Mouse (Mus musculus) heart, postnatal 0 days (tissue): ENCODE data around the gene Grik1. TPM values are rescaled to one million over a fixed set of nuclear protein-coding genes. Genes with fewer than 3 reads are reported as not detected.

Source experiments
- ATAC-seq: fragments of 200-750 bp; cut with Nextera tagmentation; 2 replicates; pipeline ENCODE4 v1.8.0; 2017; ENCODE audit warnings: low read depth, moderate number of reproducible peaks, moderate library complexity; ENCODE audit not compliant: insufficient read depth
- DNase-seq: peaks from one replicate; pipeline ENCODE4 v3.0.0-alpha.2; 2016; ENCODE audit warnings: low spot score
- H3K27ac ChIP-seq: fragments of 300-500 bp; sonication (generic); 2 replicates; pipeline ENCODE4 v1.5.1; 2014; ENCODE audit warnings: low read depth, mild to moderate bottlenecking
- H3K27me3 ChIP-seq: fragments of 300-500 bp; sonication (generic); 2 replicates; pipeline ENCODE4 v1.6.1; 2014; ENCODE audit warnings: low read length, mixed read lengths; ENCODE audit not compliant: control insufficient read depth, insufficient read depth
- H3K36me3 ChIP-seq: fragments of 300-500 bp; sonication (generic); replicated peaks from 2 replicates; pipeline ENCODE4 v1.6.1; 2014; ENCODE audit warnings: low read length, mixed read lengths; ENCODE audit not compliant: control insufficient read depth, insufficient read depth
- H3K4me1 ChIP-seq: fragments of 300-500 bp; sonication (generic); 2 replicates; pipeline ENCODE4 v1.6.1; 2014; ENCODE audit warnings: antibody characterized with exemption; ENCODE audit not compliant: control insufficient read depth, insufficient read depth
- H3K4me2 ChIP-seq: fragments of 300-500 bp; sonication (generic); 2 replicates; pipeline ENCODE4 v1.6.1; 2014; ENCODE audit warnings: low read depth, mild to moderate bottlenecking, low read length, moderate library complexity
- H3K4me3 ChIP-seq: fragments of 300-500 bp; sonication (generic); 2 replicates; pipeline ENCODE4 v1.5.1; 2014; ENCODE audit warnings: low read depth, low read length
- H3K9ac ChIP-seq: fragments of 300-500 bp; sonication (generic); replicated peaks from 2 replicates; pipeline ENCODE4 v1.6.1; 2014; ENCODE audit warnings: low read depth, low read length, mixed read lengths
- H3K9me3 ChIP-seq: fragments of 300-500 bp; sonication (generic); replicated peaks from 2 replicates; pipeline ENCODE4 v1.6.1; 2016; ENCODE audit warnings: low read length; ENCODE audit not compliant: control insufficient read depth
- CTCF ChIP-seq: IDR thresholded peaks from 2 replicates; pipeline ENCODE4 v1.5.1; 2016; ENCODE audit warnings: antibody characterized with exemption, control low read depth, low read depth
- EP300 ChIP-seq: IDR thresholded peaks from 2 replicates; pipeline ENCODE4 v1.6.1; 2016; ENCODE audit warnings: antibody characterized with exemption, low read depth
- WGBS: fragments of 180-500 bp; shearing (Covaris S2); extraction: QIAGEN DNeasy Blood & Tissue Kit; methylation state at CpG from one replicate; pipeline ENCODE4 v1.1.7; 2014; 5-methylcytosine and 5-hydroxymethylcytosine counted together
- polyA plus RNA-seq: library from polyadenylated mRNA; unstranded; fragments of >200 nt; fragmentation: Nextera tagmentation; extraction: Ambion mirVana; gene quantifications from 2 replicates; pipeline ENCODE4 v1.2.1, GENCODE M21; 2015
- total RNA-seq: library from RNA; depleted of rRNA; stranded (reverse); fragments of >200 nt; gene quantifications from 2 replicates; pipeline ENCODE4 v1.2.3, GENCODE M21; 2014; ENCODE audit warnings: low replicate concordance

The Grik1 gene
- total and polyA plus RNA-seq, 2 experiments from 2014 or later = 0.12 to 0.27 TPM

DNA sequence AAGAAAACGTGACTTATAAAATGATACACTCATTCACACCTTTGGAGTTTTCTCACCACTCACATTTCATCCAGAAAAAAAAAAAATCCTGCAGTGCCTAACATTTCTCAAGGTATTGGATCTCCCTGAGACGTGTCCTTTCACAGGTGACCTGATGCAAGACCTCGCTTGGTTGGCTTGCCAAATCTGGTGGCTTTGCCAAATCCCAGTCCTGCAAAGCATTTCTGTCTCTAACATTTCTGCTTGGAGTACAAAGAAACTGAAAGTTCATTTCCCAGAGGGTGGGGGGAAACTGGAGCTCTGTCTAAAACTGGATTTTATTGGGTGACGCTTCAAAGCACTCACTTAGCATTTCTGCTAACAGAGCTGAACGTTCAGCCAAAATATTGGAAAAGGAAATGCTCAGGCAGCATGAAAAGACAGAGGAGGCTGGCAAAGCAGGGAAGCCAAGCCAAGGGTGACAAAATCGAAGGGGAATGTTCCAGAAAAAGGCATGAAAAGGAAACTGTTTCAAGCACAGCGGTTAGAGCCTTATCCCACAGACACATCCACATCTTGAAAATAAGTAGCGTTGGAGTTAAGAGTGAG is 177.4 kb downstream of the Grik1 start:
- H3K4me1 ChIP-seq = no peaks in the 10 kb centered on the region
- H3K36me3 ChIP-seq = no peaks in the 10 kb centered on the region
- no peaks in the 10 kb centered on the region for H3K27me3 ChIP-seq
- no peaks in the 10 kb centered on the region for H3K9me3 ChIP-seq
- DNase-seq = no peak
- 59% methylated on average over 8 of the region's 8 CpGs for WGBS
- ATAC-seq = no peak
- TF ChIP-seq EP300 (no peak), CTCF (no peak)
- H3K9ac ChIP-seq = no peak overlapping the region
- no peak overlapping the region for H3K4me2 ChIP-seq
- no peak overlapping the region for H3K4me3 ChIP-seq
- no peak overlapping the region for H3K27ac ChIP-seq

DNA sequence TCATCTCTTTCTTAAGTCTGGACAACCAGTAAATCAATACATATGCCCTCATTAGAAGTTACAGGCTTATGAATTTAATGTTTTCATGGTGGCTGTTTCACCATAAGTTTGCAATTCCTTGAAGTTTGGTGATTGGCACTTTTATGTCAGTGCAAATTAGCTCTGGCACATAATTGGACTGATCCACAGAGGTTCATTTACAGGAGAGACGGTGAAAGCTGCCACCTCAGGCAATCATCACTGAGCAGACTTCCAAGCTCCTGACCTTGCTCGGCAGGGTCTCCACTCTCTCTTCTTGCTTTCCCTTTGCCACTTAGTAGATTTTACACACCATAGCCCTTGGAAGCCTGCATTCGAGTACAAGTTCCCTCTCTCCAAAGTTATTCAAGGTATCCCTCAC is 178.6 kb downstream of the Grik1 start:
- H3K4me1 ChIP-seq = no peaks in the 10 kb centered on the region
- DNase-seq = no peak
- TF ChIP-seq CTCF (no peak), EP300 (no peak)

DNA sequence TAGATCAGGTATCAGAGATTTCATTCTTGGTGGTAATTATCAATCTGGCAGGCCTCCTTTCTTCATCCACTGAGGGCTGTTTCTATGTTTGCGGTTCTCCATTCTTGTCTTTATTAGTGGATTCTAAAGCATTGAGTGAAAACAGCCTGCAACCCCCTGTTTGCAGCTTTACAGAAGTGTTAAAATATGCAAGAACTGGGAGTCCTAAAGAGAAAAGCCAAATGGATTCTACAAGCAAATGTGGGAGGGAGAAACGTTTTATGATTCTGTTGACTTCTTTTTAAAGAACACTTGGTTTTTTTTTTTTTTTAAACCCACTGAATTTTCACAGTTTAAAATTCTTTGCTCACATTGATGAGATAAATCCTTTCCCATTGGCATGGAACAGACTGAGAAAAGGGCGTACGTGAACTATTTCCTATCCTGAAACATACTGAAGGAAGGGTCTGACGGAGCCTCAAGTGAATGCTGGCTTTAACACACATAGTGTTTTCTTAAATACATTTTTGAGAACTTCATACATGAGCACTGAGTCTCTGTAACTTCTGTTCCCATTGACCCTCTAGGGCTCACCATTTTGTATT is 195.8 kb downstream of the Grik1 start:
- 55% methylated on average over 5 of the region's 5 CpGs for WGBS

More for the DNA sequence above, 178.6 kb downstream of the Grik1 start:
- no peak overlapping the region for H3K4me3 ChIP-seq
- no peaks in the 10 kb centered on the region for H3K36me3 ChIP-seq
- whole genome bisulfite sequencing = 61% methylated on average over 3 of the region's 3 CpGs
- no peak for ATAC-seq
- H3K4me2 ChIP-seq = no peak overlapping the region
- H3K9ac ChIP-seq = no peak overlapping the region
- no peaks in the 10 kb centered on the region for H3K27me3 ChIP-seq
- no peak overlapping the region for H3K27ac ChIP-seq
- no peaks in the 10 kb centered on the region for H3K9me3 ChIP-seq

DNA sequence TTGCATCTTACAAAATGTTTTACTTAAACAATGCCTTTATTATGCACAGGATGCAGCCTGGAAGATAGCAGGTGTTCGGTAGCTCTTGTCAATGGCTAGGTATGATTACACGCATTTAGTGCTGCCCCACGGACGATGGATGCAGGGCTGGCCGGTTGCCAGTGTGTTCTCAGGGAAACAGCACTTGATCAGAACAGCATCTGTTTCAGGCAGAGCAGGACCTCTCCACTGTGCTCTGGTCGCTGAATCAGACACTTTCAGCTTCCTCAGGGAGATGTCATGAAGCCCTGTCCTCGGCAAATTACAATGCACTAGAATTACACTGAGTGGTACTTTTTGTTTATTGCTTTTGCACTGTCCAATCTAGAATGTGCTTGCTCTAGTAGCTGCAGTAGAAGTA is 202.8 kb downstream of the Grik1 start:
- TF ChIP-seq EP300 (no peak), CTCF (no peak)
- no peak overlapping the region for H3K4me2 ChIP-seq
- DNase-seq = no peak
- no peaks in the 10 kb centered on the region for H3K36me3 ChIP-seq
- no peaks in the 10 kb centered on the region for H3K4me1 ChIP-seq
- no peaks in the 10 kb centered on the region for H3K27me3 ChIP-seq
- no peak overlapping the region for H3K4me3 ChIP-seq
- ATAC-seq = no peak
- no peaks in the 10 kb centered on the region for H3K9me3 ChIP-seq
- no peak overlapping the region for H3K27ac ChIP-seq
- WGBS = 66% methylated on average over 7 of the region's 7 CpGs
- H3K9ac ChIP-seq = no peak overlapping the region

More for the DNA sequence above, 195.8 kb downstream of the Grik1 start:
- DNase-seq (no peak), ATAC-seq (no peak)
- TF ChIP-seq EP300 (no peak), CTCF (no peak)
- Histone ChIP-seq H3K9me3 (no peaks in the 10 kb centered on the region), H3K36me3 (no peaks in the 10 kb centered on the region), H3K9ac (no peak overlapping the region), H3K27me3 (no peaks in the 10 kb centered on the region), H3K4me1 (no peaks in the 10 kb centered on the region), H3K4me3 (no peak overlapping the region), H3K27ac (no peak overlapping the region), H3K4me2 (no peak overlapping the region)

DNA sequence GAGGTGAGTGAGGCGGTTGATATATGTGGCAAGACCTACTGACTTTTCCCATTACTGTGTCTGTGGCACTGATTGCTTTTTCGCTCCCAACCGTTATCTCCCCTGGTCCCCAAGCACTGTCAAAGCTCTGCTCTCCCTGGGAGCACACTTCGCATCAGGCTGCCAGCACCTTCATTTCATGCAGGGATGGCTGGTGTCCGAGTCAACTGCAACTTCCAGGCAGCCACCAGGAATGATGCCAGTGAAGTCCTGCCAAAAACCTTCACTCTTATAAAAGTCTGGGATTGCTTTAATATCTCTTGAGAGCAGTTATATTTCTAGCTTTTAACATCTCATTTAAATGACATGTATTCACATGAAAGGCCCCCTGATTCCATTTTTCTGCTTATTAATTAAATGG is 215.3 kb downstream of the Grik1 start:
- no peak overlapping the region for H3K27ac ChIP-seq
- no peak for TF ChIP-seq EP300
- no peak for TF ChIP-seq CTCF
- no peak overlapping the region for H3K4me2 ChIP-seq
- no peak for DNase-seq
- no peak for ATAC-seq
- no peak overlapping the region for H3K9ac ChIP-seq
- no peak overlapping the region for H3K4me3 ChIP-seq
- H3K27me3 ChIP-seq = no peaks in the 10 kb centered on the region
- WGBS = 64% methylated on average over 5 of the region's 5 CpGs
- H3K4me1 ChIP-seq = no peaks in the 10 kb centered on the region
- no peaks in the 10 kb centered on the region for H3K9me3 ChIP-seq
- no peaks in the 10 kb centered on the region for H3K36me3 ChIP-seq

DNA sequence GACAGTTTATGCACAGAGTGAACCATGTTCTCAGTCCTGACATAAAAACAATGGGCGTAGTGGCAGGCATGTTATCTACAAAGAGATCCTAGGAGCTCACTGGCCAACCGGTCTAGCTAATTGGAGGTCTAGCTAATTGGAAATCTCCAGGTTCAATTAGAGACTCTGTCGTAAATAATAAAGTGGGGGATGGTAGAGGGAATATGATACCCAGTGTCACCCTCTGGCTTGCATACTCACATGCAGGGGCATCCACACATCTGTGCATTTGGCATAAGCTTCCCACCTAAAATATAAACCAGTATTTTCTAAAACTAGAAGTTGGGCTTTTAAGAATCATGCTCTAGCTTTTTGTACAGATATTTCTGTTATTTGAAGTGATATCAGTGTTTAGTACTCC is 229.1 kb downstream of the Grik1 start:
- Histone ChIP-seq H3K27ac (no peak overlapping the region), H3K9me3 (no peaks in the 10 kb centered on the region), H3K36me3 (no peaks in the 10 kb centered on the region), H3K4me1 (no peaks in the 10 kb centered on the region), H3K4me3 (no peak overlapping the region), H3K4me2 (no peak overlapping the region), H3K27me3 (no peaks in the 10 kb centered on the region), H3K9ac (no peak overlapping the region)
- no peak for TF ChIP-seq CTCF
- no peak for TF ChIP-seq EP300
- WGBS = 89% methylated on average over 3 of the region's 3 CpGs
- ATAC-seq (no peak), DNase-seq (no peak)
